Mouse (Mus musculus) cerebellum, postnatal 25 days (tissue): Measurements from ENCODE around the gene Mafb.
A peak's percentile ranks its signal among the peaks of the same experiment; 100 is the strongest.

ENCODE experiments used
- DNase-seq, 2 experiments: peaks; one replicate each; pipeline ENCODE4 v3.0.0; 2021; ENCODE audit warnings: mixed read lengths in 2 of 2

The Mafb gene

DNA sequence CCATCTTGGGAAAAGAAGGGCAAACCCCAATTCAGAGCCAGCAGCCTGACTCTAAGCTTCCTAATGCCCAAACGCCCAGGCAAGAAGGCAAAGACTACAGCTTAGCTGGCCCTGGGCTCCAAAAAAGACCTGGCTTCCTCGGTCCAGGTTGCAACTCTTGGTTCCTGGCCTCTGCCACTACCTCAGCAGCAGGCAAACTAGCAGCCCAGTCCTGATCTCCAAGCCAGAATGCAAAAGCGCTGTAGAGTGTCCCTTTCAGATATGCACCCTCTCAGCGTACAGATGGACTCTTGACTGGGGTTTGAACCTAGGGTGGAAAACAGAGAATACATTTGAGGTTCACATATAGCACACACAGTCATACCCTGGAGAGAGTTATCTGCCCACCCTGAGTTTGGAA lies 3.7 kb downstream of the Mafb start:
- DNase-seq: no peak

DNA sequence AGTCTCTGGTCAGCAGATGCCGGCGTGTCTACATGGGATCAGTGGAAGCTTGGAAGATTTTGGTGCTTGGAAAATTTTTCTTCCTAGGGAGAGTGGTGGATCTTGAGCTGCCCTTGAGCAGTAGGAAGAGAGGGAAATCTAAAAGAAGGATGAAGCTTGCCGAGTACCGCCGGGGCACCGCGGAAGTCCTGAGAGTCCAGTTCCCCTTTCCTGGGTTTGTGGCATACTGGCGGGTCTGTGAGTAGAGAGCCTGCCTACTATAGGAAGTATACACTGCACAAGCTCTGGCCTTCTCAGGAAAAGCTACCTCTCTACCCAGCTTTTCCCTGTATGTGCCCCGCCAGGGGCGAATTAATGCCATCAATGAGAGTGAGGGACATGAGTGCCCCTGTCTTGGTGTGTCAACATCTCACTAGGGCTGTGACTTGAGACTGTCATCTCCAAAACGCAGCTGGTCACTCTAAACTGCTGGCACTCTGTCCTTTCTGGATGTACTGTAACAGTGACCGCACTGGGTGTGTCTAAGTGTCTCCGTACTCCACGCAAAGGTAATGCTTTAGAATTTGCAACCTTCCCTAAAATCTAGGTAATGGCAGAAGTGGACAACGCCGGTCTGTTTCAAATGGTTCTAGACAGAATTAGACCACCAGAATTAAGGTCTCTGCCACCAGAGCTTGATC lies 5.3 kb downstream of the Mafb start:
- DNase-seq: no peak

DNA sequence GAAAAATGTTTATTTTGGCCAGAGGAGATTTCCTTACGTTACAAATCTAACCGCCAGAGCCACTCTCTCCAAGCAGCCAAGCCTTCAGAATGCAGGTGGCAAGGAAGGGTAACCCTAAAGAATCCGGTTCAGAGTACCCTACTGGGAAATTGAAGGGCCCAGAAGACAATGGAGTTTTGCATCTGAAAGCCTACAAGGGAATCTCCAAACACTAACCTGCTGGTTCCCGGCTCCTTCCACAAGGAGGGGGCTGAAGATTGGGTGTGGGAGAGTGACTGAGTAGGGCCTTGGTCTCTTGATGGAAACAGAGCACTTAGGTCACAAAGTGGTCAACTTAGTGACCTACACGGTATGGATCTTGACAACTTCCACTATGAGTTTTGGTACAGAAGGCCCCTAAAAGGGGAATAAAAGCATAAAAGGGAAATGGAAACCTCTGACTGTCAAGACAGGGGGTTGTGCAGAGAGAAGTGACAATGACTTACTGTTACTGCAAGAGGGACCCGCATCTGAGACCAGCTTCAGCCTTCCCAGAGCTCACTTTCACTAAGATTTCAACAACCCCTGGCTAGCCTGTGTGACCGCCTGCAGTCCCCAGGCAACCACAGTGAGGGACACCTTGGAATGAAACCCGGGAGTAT lies 6.5 kb downstream of the Mafb start:
- no peak for DNase-seq

DNA sequence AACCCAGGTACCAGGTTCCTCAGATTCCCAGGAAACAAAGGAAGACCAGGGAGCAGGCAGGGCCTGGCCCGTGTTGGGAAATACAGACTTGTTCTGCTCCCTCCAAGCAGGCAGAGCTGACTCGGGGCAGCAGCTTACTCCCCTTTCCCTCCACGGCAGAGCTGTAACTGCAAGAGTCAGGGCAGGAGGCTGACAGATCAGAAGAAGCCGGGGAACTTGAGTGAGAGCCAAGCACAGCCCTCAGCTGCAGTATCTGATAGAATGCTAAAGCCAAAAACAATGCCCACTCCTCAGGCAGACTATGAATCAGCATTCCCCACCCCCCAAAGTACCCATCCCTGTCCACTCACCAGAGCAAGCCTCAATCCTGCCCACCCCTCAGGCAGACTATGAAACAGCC lies 8.0 kb downstream of the Mafb start:
- no peak for DNase-seq

DNA sequence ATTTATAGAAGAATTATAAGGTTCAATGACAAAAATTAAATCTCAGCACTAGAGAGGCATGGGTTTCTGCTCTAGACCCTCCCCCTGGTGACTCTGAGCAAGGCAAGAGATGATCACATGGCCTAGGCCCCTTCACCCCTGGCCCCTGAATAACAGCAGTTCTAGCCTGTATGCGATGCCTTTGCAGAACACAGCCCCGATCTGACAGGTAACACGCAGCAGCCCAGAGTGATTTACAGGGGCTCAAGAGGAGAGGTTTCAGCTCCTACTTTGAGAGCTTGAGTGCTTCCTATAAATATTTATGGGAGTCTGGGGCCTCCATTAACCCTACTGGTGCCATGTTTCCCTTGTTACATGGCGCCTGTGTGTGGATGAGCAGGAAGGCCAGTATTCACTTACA lies 9.4 kb downstream of the Mafb start:
- DNase-seq: no peak

DNA sequence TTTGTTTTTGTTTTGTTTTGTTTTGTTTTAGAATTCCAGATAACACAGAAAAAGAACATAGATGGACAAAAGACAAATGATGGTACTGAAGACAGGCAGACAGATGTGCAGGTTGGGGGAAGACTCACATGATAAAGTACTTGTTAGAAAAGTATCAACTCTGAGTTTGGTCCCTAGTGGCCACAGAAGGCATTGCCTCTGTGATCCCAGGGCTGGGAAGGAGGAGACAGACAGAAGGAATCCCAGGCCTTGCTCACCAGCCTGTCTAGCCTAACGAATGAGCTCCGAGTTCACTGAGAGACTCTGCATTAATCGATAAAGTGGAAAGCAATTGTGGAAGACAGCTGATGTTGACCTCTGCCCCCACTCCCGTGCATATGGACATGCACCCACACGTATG lies 10.7 kb downstream of the Mafb start:
- no peak for DNase-seq

DNA sequence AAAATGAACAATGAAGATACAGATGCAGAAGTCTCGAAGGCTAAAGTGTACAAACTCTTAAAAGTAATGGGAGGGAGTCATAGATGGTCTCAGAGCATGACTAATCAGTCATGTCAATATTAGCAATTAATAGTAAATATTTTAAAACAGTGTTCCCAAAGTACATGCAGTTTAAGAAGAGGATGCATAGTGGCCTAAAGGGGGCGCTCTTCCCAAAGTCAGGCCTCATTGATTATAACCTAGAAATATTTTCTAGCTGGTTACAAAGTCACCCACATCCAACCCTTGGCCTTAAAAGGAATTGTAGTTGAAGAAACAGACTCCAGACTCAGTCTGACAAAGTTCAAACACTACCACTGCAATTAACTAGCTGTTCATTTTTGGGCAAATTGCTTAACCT lies 12.5 kb downstream of the Mafb start:
- no peak for DNase-seq

DNA sequence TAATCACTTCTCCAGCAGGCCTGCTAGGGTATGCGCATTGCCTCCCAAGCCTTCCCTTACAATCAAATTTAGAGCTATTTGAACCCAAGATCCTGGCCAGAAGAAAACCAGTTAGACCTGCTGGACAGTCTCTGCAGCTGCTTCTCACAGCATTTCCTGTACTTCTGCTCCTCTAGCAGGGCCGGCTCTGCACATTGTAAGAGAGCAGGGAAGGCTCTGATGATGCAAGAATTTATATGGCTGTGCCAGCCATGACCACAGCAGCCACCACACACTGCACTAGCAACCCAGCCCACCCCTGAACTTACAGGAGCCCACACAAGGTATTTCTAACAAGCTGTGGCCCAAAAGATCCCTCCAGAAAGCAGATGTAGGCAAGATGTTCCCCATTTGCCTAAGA lies 13.3 kb downstream of the Mafb start:
- no peak for DNase-seq

DNA sequence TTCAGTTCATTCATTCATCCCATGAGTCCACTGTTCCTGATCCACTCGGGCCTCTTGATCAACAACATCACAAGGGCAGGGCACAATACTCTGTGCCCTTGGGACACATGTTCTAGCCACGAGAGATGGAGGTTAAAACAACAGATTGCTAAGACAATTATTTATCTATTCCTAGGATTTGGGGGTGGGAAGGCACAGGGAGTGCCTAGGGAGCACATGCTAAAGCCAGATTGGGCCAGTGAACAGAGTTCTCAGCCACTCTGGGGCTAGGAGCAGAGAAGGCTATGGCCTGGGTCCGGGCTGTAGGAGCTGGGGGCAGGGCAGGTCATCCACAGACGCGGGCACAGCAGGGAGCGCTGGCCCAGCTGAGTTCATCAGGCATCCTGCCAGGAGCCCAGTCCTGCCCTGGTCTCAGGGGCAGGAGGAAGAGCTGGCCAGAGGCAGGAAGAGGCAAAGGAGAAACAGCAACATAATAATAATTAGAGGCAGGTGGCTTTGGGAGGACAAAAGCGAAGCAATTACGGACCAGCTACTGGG lies 15.8 kb downstream of the Mafb start:
- DNase-seq: peak in 1 of 2 experiments; percentile 45

DNA sequence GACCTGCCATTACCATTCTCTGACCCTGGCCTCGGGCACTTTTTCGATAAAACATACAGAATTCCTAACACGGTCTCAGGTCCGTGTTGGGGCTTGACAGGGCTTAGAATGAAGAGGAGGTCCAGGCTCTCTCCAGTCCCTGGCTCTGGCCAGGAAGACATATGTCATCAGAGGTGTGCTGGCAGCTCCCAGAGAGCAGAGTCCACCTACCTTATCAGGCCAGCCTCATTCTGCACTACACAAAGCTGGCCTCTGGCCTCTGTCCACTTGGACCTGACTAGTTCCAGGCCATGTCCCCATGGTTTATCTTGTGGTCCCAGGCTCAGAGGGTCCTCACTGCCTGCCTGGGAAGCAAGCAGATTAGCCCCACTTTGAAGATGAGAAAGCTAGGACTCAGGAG lies 17.3 kb downstream of the Mafb start:
- DNase-seq: no peak

DNA sequence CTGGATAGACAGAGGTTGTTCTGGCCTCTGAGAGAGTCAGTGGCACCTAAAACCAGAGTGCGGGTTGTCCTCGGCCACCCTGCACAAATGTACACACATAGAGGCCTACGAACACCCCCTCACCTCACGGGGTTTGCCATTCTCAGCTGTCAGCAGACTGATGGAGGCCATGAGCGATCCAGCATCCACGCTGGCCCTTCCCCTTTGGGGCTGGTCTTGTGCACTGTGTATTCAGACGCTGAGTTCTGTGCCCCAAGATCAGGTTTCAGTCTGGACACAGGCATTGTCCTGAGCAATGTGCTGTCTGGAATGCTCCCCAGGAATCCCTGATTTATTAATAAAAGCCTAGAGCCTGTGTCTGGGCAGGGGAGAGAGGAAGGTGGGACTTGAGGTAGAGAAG lies 18.1 kb downstream of the Mafb start:
- DNase-seq: no peak

DNA sequence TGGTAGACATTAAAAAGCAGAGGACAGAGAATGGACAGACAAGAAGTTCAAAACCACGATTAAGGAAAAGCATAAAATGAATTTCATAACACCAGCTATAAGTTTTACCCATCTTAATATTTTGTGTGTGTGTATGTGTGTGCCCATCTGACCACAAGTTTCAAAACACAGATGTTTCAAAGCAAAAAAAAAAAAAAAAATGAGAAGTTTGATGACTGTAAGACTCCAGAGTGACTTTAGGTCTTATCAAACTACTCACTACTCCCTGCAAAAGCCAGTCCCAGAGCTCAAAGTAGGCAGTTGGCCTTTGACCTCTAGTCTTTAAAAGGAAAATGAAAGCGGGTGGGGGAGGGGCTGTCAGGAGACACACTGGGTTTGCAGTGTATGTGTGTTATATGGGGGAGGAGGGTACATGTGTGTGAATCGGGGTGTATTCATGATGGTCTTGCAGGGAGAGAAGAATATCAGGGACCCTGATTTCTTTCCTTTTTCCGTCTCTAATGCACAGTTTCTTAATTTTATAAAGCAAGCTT lies 18.7 kb downstream of the Mafb start:
- DNase-seq: no peak

DNA sequence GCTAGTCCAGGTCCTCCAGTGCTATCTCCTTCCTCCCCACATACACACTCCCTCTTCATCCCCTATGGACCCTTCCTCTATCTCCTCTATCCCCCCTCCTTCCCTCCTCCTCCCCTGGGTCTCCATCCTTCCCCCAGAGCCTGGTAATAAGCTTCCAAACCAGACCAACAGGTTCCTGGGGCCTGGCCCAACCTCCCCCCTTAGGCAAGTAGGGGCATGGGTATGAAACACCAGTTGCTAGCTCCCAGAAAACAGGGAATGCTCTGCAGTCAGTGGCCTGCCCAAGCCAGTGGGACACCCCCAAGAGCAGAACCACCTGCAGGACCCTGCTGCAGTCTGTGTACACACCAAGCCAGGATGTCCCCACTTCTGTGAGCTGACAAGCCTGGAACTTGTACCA lies 21.2 kb downstream of the Mafb start:
- no peak for DNase-seq

DNA sequence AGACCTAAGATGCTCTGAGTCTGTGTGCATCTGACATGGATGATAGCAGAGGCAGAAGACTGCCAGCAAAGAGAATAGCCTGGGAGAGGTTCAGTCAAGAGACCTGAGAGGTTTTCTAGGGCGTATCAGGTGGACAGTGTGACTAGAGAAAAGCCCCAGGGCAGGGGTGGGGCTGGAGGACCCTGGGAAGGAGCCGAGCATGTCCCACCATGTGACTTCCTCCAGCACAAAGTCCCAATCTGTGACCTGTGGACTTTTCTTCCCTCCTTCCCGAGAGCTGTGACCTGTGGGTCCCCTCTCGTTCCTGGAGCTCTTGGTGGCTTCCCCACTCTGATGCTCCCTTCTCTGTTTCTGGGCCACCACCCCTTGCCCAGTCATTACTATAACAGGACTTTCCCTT lies 26.7 kb downstream of the Mafb start:
- no peak for DNase-seq

DNA sequence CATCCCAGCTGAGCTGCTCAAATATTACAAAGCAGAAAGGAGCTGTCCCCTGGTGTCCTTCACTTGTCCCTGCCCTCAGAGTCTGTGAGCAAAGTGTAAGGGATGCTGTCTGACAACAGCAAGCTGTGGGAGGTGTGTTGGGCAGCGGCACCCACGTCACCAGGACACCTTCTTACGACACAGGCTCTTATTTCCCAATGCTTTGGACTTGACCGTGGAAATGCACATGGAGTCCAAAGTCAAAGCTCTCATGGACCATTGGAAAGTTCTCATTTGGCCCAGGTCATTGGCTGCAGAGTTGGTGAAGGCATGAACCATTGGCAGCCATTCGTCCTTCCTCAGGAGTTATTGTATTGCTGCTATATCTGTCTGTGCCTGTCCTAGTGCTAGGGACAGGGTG lies 27.3 kb downstream of the Mafb start:
- no peak for DNase-seq

DNA sequence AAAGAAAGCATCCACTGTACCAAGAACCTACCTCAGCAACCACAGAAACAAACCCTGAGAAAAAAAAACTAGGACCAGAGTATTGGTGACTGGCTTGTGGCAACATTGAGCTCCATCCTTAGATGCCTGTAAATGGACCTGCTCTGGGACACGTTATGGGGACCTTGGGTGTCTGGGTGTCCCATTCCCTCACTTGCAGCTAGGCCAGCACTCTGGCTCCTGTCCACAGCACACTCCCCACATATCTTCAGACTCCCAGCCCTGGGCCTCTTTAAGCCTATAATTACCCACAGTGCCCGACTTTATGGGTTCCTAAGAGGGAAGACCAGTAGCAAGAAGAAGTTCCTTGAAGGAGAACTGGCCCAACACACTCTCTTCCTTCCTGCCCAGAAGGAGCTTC lies 30.8 kb downstream of the Mafb start:
- DNase-seq: no peak

DNA sequence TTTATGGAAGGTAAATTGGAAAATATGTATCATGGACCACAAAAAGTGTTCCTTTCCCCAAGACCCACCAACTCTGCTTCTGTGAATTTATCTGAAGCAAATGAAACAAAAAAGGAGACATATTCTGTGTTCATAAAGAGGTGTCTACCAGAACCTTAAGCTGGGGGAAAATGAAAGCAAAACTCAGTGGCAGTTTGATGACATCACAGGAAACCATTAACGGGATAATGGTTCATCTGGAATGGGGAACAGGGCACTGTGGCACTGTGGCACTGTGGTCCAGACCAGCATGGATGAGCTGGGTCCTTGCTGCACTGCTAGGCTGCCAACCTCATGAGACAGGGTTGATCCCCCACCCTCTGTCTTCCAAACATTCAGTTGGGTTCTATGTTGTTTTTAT lies 31.8 kb downstream of the Mafb start:
- DNase-seq: no peak

DNA sequence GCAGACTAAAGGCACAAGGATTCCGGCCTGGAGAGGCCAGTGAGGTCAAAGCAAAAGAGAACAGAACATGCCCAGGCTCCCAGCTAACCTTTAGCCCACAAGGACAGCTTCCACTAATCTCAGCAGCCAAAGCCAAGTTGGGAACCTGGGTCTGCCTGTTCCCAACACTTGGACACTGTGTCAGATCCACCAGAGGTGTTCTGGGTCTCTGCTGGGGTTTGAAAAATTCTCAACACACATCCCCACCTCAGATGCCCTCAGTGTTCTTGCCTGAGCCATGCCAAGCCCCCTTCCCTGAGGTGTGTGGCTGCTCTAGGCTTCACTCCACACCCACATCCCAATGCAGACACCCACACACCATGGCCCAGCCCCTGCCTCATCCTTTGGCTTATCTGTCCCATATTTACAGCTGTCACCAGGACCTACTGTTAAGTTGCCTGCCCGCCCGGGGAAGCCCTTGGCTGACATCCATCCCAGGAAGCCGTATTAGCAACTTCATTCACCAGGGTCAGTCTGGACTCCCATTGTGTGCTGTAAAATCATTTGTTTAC lies 32.7 kb downstream of the Mafb start, which contains the start of gene Gm826:
Gm826 (minus strand) TSS at position 52 of the 551 bp plus-strand sequence.
- no peak for DNase-seq

DNA sequence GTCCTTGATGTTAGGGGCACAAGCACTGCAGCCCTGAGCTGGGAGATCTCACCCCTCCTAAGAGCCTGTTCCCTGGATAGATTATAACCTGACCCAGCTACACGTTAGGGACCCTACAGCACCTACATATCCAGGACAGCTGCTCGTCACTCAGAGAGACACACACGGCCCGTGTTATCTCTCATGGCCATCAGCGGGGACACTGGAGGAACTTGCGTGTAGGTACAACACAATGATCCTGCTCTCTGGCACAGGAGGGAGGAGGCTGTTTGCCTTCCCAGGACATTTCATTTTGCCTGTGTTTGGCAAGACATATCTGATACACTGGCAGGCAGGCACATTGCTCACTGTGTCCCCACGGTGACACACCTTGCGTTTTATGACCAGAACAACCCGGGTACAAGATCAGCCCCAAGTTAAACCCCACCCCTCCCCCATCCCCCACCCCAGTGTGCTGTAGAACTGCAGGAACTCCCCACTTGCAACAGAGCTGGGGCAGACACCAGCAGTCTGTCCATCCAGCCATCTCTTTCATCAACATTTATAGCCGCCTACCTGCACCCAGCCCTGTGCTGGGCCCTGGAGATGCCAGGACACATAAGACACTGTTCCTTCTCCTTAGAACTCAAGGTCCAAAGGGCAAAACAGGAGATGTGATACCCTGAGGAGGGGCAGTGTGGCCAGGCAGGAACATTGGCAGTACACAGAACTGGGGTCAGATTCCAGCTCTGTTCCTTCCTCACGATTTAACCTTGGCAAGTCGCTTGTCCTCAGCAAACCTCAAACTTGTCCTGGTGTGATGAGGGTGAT lies 34.1 kb downstream of the Mafb start:
- DNase-seq: no peak

DNA sequence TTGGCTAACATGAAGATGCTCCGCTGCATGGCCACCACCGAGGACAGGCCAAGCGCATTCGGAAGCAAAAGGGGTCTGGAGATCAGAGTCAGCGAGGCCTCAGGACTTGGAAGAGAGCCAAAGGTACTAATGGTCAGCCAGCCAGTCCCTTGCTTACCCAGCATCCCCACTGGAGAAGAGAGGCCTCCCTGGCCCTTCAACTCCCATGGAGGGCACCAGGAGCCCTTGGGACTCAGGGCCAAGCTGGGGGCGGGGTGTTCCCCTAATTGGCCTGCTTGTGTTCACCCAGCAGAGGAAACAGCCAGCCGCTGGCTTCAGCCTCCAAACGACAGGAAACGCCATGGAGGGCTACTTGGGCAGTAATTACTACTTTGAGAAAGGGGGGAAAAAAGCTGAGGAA lies 38.0 kb downstream of the Mafb start:
- DNase-seq: no peak

DNA sequence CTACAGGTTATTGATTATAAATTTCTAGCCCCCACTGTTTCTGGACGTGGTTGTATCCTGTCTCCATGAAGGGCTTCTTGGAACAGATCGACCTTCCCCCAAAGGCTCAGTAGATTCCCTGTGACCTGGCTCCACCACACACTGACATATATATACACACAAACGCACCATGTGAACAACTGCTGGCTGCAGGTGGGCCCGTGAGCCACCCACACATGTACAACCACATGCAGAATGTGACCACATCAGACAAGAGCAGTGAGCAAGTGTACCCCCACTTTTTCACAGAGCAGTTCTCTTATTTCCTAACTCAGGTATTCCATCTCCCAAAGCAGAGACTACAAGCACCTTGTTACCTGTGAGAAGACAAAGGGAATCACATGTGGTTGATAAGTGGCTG lies 39.1 kb downstream of the Mafb start:
- no peak for DNase-seq

DNA sequence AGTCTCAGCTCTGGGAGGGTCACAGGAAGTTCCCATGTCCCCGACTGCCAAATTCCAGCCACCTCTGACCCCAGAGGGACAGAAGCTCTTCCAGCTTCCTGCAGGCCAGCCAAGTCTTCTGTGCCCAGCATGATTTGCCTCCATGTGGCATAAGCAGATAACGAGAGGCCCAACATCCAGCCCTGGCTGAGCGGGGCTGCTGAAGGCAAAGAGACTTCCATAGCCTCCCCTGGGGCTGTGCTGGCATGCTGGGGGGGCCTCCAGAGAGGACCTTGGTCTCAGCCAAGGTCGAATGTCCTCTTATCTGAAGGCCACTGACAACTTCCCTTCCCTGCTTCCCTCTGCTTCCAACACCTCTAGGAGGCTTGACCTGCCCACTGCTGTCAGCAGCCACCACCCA lies 39.7 kb downstream of the Mafb start:
- no peak for DNase-seq

DNA sequence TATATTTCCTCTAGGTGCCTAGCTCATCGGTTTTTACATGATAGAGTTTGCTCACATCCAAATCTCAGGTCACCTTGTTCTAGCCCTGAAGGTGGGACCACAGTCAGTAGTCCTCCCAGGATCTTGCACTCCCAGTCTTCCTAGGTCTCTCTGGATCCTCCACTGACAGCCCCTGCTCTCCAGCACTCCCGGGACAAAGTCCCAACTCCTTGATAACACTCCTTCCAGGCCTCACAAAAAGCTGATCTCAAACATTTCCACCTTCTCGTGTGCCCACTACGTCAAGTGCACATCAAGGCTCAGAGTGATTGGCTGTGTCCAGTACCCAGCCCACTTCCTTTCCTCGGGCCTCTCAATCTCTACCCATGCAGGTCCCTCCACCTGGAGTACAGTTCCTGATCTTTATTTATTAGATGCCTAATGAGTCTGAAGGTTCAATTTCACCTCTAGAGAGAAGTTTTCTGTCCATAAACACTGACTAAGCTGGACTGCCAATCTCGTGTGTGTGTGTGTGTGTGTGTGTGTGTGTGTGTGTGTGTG lies 41.7 kb downstream of the Mafb start:
- no peak for DNase-seq
